Mouse (Mus musculus) cerebellum, adult 9-11 months (tissue): ENCODE measurements around the gene Timm10b.

Experiments
- DNase-seq: peaks from one replicate; pipeline ENCODE4 v3.0.0; 2022

Gene Timm10b

DNA sequence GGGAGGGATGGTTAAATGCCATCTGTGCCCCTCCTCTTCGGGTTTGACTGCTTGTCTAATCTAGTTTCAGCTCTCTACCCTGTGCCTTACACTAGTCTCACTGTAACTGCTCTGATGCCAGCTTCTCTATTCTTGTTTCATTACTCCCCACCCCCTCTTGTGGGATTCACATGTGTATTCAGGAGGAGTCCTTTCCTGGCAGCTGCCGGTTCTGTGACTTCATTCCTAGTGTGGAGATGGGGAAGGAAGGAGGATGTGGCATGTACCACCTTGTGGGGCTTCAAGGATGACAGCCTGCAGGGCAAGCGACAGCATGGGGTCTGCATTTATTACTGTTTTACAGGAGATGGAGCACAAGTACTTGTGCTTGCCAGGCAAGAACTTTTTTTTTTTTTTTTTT lies 2.1 kb downstream of the Timm10b start:
- no peak for DNase-seq

DNA sequence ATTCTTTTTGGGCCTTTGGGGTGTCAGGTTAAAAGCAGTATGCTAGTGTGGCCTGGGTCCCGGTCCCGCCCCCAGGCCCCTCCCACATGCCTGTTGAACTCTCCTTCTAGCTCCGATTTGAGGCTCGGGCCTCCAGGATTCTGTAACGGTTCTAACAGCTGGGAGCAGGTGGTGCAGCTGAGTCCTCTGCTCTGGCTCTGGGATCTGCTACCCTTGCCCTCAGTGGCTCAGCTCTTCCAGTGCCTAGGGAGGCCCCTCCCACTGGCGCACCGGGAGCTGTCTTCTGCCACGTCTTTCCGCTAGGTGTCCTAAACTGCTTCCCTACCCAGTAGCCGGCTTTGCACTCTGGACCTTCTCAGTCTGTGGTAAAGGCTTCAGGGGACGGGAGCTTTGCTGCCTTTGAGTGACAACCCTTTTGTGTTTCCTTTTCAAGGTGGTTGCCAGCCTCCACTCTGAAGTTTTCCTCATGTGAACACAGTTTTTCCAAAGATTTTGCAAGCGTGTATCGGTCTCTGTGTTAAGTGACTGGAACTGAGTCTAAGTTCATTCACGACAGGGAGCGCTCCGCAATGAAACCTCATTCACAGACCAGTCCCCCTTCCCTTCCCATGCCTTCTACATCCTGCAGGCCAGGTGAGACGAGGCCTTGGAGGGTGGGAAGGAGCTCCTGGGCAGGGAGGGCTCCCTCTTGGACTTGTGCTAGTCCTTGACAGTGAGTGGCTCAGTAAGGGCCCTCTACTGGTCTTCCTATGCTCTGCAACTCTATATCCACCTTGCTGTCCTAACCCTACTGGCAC lies 11.0 kb downstream of the Timm10b start, which contains the start of gene Dnhd1:
Gene Dnhd1, plus strand, starts transcription at position 189 of the 797 bp plus-strand sequence.
- DNase-seq, result peak; percentile 82

DNA sequence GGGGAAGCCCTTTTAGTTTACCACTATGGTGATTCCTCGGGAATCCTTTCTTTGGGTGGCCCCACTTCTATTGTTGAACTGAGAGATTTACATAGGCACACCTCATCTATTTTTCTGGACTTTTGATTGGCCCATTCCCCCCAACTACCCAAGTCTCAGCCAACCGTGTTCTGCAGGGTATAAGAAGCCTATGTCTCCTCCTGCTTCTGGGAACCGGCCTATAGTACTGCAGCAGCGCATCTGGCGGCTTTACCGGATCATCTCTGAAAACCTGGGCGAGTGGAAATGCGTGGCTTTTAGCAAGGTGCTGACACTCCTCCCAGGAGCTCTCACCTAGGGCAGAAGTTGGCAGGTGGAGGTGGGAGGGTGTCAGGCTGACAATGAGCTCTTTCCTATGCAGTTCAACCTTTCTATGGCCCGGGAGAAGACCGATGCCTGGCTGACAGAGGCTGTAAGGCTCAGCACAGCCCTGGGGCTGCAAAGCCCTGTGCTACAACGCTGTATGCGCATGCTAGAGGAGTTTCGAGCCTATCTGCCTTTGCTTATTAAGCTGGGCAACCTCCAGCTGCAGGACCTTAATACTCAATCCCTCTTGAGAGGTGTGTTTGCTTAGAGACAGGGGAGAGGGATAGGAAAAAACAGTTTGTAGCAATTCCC lies 45.8 kb downstream of the Timm10b start:
- DNase-seq, result no peak

DNA sequence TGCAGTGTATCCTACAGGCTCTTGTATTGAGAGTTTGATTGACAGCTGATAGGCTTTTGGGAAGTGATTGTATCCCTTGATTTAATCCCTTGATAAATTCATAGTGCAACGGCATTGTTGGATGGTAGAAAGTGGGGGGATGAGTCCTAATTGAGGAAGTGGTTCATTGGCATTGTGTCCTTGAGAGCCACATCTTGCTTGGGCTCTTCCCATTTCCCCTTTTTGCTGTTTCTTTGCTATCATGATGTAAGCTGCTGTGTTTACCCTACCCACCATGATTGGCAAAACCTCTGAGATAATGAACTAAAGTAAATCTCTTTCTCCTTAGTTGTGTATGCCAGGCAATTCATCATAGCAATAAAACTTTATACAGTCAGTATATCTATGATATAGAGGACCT lies 51.0 kb downstream of the Timm10b start:
- no peak for DNase-seq
